Mouse (Mus musculus): ENCODE results near the gene Fbxw2.
A peak's percentile ranks its signal among the peaks of the same experiment; 100 is the strongest.
"Not testable (repeated sequence)": the region's sequence is repeated elsewhere in the genome, so short reads cannot be mapped to it uniquely, and the experiment has no call there.

The Fbxw2 gene

GRCm38 (mm10) chr2:34774493-34774892, 51.6 kb downstream of the Fbxw2 start:
- no peak for DNase-seq (ENCODE audit: extremely low read depth, low read depth)

DNA sequence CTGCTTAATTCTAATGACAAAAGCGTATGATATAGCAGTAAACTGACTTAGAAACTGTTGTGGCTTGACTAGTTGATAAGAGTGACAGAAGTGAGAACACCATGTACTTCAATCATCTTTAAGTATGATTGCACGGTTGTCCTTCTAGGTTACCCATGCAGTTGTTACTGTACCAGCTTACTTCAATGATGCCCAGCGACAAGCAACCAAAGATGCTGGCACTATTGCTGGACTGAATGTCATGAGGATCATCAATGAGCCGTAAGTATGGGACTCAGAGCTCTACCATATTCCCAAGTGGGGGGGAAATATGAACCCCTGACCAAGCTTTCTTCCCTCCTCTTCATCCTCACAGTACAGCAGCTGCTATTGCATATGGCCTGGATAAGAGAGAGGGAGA, 52.4 kb downstream of the Fbxw2 start:
- no peak for DNase-seq (ENCODE audit: extremely low read depth, low read depth)

GRCm38 (mm10) chr2:34772252-34773235, 53.6 kb downstream of the Fbxw2 start:
- no peak for DNase-seq (ENCODE audit: extremely low read depth, low read depth)

DNA sequence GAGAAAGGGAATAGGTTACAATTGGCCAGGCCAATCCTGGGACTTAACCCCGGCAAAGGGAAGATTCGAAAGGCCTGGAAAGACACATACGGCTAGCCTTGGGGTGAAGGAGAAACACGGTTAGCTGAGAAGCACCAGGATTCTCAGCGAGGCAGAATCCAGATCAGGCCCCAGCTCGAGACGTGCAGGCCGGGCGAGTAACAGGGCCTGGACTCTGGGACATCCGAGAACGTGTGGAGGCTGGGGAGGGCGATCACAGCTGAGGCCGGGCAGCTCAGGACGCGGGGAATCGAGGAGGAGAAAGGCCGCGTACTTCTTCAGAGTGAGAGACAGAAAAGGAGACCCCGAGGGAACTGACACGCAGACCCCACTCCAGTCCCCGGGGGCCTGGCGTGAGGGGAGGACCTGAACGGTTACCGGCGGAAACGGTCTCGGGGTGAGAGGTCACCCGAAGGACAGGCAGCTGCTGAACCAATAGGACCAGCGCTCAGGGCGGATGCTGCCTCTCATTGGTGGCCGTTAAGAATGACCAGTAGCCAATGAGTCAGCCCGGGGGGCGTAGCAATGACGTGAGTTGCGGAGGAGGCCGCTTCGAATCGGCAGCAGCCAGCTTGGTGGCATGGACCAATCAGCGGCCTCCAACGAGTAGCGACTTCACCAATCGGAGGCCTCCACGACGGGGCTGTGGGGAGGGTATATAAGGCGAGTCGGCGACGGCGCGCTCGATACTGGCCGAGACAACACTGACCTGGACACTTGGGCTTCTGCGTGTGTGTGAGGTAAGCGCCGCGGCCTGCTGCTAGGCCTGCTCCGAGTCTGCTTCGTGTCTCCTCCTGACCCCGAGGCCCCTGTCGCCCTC, 54.5 kb downstream of the Fbxw2 start, which contains the start of gene Hspa5:
TSS of gene Hspa5 (plus strand) at position 603 of the 859 bp plus-strand sequence.
- DNase-seq (ENCODE audit: extremely low read depth, low read depth), result peak; percentile 100

DNA sequence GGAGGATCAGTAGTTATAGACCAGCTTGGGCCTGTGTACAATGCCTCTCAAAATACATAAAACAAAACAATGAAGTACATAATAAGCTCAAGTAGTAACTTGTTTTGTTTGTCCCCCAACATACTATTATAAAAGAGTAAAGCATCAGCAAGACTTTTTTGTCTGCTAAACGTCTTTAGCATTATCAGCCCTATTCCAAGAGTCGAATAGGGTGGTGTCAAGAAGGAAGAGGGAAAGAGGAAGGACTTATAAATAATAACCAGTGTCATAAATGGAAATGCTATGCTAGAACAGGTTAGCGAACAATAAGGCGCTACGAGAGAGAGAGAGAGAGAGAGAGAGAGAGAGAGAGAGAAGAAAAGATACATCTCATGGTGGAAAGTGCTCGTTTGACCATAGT, 55.2 kb downstream of the Fbxw2 start:
- no peak for DNase-seq (ENCODE audit: extremely low read depth, low read depth)

- DNase-seq (ENCODE audit: extremely low read depth, low read depth), result no peak
Measured at GRCm38 (mm10) chr2:34770049-34770448, 56.1 kb downstream of the Fbxw2 start.

DNA sequence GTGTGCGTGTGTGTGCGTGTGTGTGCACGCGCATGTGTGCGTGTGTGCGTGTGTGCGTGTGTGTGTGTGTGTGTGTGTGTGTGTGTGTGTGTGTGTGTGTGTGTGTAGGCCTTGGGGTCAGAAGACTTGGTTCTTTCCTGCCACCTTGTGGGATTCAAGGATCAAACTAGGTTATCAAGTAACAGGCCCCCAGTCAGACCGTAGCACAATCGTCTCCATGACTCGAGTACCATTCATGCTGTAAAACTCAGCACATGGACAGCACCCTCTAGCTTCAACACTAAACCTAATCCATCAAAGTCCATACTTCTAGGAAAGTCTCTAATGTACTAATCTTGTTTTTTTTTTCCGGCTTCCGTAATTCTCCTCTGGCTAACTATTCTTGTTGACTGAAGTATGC, 61.3 kb downstream of the Fbxw2 start:
- DNase-seq (ENCODE audit: extremely low read depth, low read depth), result no peak

DNA sequence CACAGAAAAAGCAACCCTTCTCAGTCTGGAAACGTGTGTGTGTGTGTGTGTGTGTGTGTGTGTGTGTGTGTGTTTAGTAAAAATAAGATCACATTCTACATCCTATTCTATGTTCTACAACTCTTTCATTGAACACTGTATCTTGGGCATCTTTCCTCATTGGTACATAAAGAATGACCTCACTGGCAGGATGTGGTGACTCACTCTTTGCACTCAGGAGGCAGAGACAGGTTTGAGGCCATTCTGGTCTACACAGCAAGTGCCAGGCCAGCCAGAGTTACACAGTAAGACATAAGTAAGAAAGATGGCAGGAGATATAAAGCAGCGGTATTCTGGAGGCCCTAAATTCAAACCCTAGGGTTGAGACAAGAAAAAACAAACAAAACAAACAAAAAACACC, 63.2 kb downstream of the Fbxw2 start:
- no peak for DNase-seq (ENCODE audit: extremely low read depth, low read depth)

DNA sequence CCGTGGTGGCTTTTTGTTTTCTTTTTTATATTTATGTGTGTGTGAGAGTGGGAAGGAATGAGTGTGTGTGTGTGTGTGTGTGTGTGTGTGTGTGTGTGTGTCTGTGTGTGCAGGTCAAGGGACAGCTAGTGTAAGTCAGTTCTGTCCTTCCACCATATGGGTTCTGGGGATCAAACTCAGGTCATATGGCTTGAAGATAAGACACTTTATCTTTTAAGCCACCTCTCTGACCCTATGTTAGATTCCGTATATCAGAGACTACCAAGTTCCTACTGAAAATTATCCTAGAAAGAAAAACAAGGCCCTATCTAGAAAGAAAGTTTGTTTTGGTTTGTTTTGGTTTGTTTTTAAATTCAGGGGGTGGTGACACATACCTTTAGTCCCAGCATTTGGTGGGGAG, 63.9 kb downstream of the Fbxw2 start:
- no peak for DNase-seq (ENCODE audit: extremely low read depth, low read depth)

DNA sequence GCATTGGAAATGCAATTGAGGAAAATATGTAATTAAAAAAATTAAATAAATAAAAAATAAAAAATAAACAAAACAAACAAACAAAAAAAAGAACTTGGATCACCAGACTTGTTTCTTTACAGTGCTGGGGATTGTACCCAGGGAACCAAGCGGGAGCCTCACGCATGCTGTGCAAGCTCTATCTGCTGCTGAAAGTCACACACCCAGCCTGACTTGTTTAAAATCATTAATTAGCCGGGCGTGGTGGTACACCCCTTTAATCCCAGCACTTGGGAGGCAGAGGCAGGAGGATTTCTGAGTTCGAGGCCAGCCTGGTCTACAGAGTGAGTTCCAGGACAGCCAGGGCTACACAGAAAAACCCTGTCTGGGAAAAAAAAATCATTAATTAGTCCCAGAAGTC, 64.8 kb downstream of the Fbxw2 start:
- DNase-seq (ENCODE audit: extremely low read depth, low read depth), result not testable (repeated sequence)

GRCm38 (mm10) chr2:34757341-34757740, 68.8 kb downstream of the Fbxw2 start:
- no peak for DNase-seq (ENCODE audit: extremely low read depth, low read depth)

- DNase-seq (ENCODE audit: extremely low read depth, low read depth), result no peak
Measured at GRCm38 (mm10) chr2:34754551-34755358, 71.4 kb downstream of the Fbxw2 start, which contains the start of gene Gapvd1. Gene Gapvd1, minus strand, starts transcription at chr2:34755232.

Data from MEL-GATA-1-ER (cell line).